Comparison of ENCODE assay signal across 8 mouse cellular contexts in the genomic region with DNA sequence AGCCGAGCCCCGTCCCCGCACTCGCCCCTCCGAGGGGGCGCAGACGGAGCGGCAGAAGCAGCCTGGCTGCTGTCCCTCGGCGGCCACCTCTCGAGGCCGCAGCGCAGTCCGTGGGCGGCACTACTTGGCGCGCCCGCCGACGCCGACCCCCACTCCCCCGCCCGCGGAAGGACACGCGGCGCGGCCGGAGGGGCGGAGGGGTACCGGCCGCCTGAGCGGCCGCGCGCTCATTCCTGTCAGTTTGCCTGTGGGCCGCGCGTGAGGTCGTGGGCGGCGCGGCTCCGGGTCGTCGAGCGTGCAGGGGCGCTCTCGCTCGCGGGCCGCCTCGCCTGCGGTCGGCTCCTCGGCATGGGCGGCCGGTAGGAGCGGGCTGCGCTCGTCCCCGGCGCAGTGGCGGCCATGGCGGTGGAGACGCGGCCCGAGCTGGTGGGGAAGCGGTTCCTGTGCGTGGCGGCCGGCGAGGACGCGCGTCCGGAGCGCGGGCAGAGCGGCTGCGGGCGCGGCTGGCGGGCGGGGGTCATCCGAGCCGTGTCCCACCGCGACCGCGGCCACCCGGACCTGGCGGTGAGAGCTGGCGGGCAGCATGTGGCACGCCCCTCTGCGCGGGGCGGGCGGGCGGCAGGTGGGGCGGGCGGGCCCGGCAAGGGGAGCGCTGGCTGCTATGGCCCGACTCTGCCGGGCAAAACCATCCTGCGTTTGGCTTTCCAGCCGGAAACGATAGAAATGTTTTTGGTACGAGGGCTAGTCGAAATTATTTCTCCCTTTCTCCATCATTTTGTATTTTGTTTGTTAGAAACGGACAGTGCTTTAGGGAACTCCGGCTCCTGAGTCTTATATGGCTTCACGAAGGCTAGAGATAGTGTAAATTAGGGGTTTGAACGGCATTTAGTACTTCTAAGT. TPM values are rescaled to one million over a fixed set of nuclear protein-coding genes. Genes with fewer than 3 reads are reported as not detected.
DNase-seq lines count a peak whose midpoint lies in the region; ATAC-seq and TF ChIP-seq lines count a peak whose summit lies in the region.

No protein-coding gene starts in this region.

- peak overlapping the region; percentile 79 for H3K27ac ChIP-seq in intestine, postnatal 0 days (ENCODE audit: low read depth, low read length)

- peak; percentile 70 for ATAC-seq in intestine, postnatal 0 days

- no peak for TF ChIP-seq CTCF in intestine, postnatal 0 days (IDR thresholded peaks at IDR 0.05; ENCODE audit: low read depth)

- H3K9ac ChIP-seq in intestine, postnatal 0 days (ENCODE audit: low read depth, low read length) = peak overlapping the region; percentile 80

- peak overlapping the region; percentile 88 for H3K4me3 ChIP-seq in intestine, postnatal 0 days (ENCODE audit: low read depth, low read length)

- peak; percentile 58 for DNase-seq in urinary bladder, adult 2 months (ENCODE audit: low spot score)
- DNase-seq in urinary bladder, postnatal 36 days (ENCODE audit: low spot score in 2 of 2) = no peak
- DNase-seq in c-Kit-positive CD71-positive TER-119-positive erythroid progenitor cells, embryonic 14.5 days (ENCODE audit: low spot score) = peak; percentile 20
- DNase-seq in gastrocnemius, postnatal 14 days = peak; percentile 34
- DNase-seq in lung, postnatal 4 days = peak; percentile 64 to 73
- DNase-seq in right cerebral cortex, postnatal 25 days = peak; percentile 70
- DNase-seq in layer of hippocampus, adult 18-20 months (ENCODE audit: low spot score in 2 of 2) = no peak

- intact Hi-C loops in gastrocnemius, postnatal 14 days (cut with DNase I; ENCODE audit: low total_unique reads) = no loop called here

- H3K36me3 ChIP-seq in intestine, postnatal 0 days (ENCODE audit: control insufficient read depth, insufficient read depth) = no peaks in the 10 kb centered on the region

- no peaks in the 10 kb centered on the region for H3K27me3 ChIP-seq in intestine, postnatal 0 days (replicated peaks; ENCODE audit: control insufficient read depth, insufficient read depth, low read length)

- no peaks in the 10 kb centered on the region for H3K4me1 ChIP-seq in intestine, postnatal 0 days (replicated peaks; ENCODE audit: control insufficient read depth, insufficient read depth, low read length)

- no peaks in the 10 kb centered on the region for H3K9me3 ChIP-seq in intestine, postnatal 0 days (ENCODE audit: control insufficient read depth)

- peak overlapping the region; percentile 99 for H3K4me2 ChIP-seq in intestine, postnatal 0 days (replicated peaks; ENCODE audit: low read depth)

- 1% methylated on average over 89 of the region's 115 CpGs for WGBS in intestine, postnatal 0 days

RNA-seq across cellular contexts. Expression of a gene that starts 30.4 kb away (rescaled TPM):
- polyA plus RNA-seq in urinary bladder, adult 2 months (2012; rRNA removed) = 50.7 and 62.2 TPM in 2 replicates
- total RNA-seq in gastrocnemius, postnatal 14 days (2021) = 10 to 100 TPM; 16.9 to 18.6 TPM
- polyA plus RNA-seq in intestine, postnatal 0 days (2015; fragmentation: Nextera tagmentation; extraction: Ambion mirVana) = 77.4 and 81.2 TPM in 2 replicates
- total RNA-seq in layer of hippocampus, adult 18-20 months (2021) = 10 to 100 TPM; 18.0 to 20.6 TPM

RNA-seq across cellular contexts. Expression of a gene that starts 31.2 kb away (rescaled TPM):
- polyA plus RNA-seq in urinary bladder, adult 2 months (2012; rRNA removed) = 28.3 and 31.8 TPM in 2 replicates
- 10 to 100 TPM; 24.9 to 26.1 TPM for total RNA-seq in gastrocnemius, postnatal 14 days (2021)
- polyA plus RNA-seq in intestine, postnatal 0 days (2015; fragmentation: Nextera tagmentation; extraction: Ambion mirVana) = 33.4 and 39.6 TPM in 2 replicates
- 100 to 1,000 TPM in 1 of 2 experiments, 10 to 100 TPM in 1; 86.0 to 101 TPM for total RNA-seq in layer of hippocampus, adult 18-20 months (2021)

Comparison
In these comparisons a context has a peak if more than half of its experiments do, and no peak if none do; other contexts are left out.
1. DNase-seq: peak in urinary bladder, adult 2 months (single experiment), c-Kit-positive CD71-positive TER-119-positive erythroid progenitor cells, embryonic 14.5 days (single experiment), gastrocnemius, postnatal 14 days (single experiment), lung, postnatal 4 days (2 of 2) and right cerebral cortex, postnatal 25 days (single experiment); none in urinary bladder, postnatal 36 days (0 of 2) and layer of hippocampus, adult 18-20 months (0 of 2).